Mouse (Mus musculus) liver, adult 2 months (tissue): ENCODE results near the gene C1ql4.

Experiments
- CTCF ChIP-seq: fragments of 200-500 bp; IDR thresholded peaks from 2 replicates; pipeline ENCODE4 v1.5.1; 2011; ENCODE audit warnings: low read depth, low read length, control low read depth
- POLR2A ChIP-seq: fragments of 200-500 bp; IDR thresholded peaks from 2 replicates; pipeline ENCODE4 v1.6.1; 2011; ENCODE audit warnings: low read length, control low read depth; ENCODE audit not compliant: insufficient read depth; ENCODE audit errors: extremely low read depth

DNA sequence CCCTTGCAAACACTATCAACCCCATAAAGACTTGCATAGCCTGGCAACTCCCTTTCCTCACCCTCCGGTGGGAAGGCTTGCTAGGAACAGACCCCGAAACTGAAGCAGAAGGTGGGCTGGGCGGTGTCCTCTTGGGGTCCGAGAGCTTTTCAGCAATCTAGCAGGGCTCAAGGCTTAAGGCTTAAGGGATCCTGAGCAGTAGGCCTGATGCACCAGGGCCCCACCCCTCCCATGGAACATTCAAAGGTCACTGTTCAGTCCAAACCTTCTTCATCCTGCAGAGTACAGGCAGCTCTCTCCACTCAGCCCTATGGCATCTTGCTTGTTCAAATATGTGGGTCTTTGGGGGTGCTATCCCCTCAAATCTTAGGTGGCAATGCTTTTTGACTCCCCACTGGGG is 1.6 kb downstream of the C1ql4 start:
- TF ChIP-seq CTCF (no peak), POLR2A (no peak)
